Mouse (Mus musculus): ENCODE measurements at regions not wholly inside any gene's neighbourhood (a gene's known extent, or its start where the extent isn't known, plus 50 kb on each side); places are given as distances from the start of the nearest gene placed in this dataset.

- ATAC-seq (ENCODE audit: low FRiP score, low read depth): no peak
- Histone ChIP-seq H3K27me3 (no peaks in the 10 kb centered on the region), H3K9ac (no peak overlapping the region), H3K36me3 (no peaks in the 10 kb centered on the region), H3K4me1 (replicated peaks) (peaks cover 15% of the 10 kb centered on the region), H3K27ac (replicated peaks) (no peak overlapping the region), H3K9me3 (no peaks in the 10 kb centered on the region), H3K4me2 (no peak overlapping the region), H3K4me3 (no peak overlapping the region)
- 84% methylated on average over 6 of the region's 6 CpGs for WGBS
Measured at GRCm38 (mm10) chr13:107665775-107666174, 378.5 kb upstream of the Smim15 start.

GRCm38 (mm10) chr13:107664197-107664596 lies 380.0 kb upstream of the Smim15 start:
- Histone ChIP-seq H3K27ac (replicated peaks) (peak overlapping the region; percentile 59; the same call in 1 of the 2 replicates), H3K4me1 (replicated peaks) (peaks cover 15% of the 10 kb centered on the region), H3K36me3 (no peaks in the 10 kb centered on the region), H3K4me3 (no peak overlapping the region), H3K4me2 (0 out of 2 replicates have a peak overlapping the region, but pooled peaks have one; percentile 13), H3K27me3 (no peaks in the 10 kb centered on the region), H3K9me3 (no peaks in the 10 kb centered on the region), H3K9ac (no peak overlapping the region)
- WGBS: 35% methylated on average over 8 of the region's 8 CpGs
- ATAC-seq (ENCODE audit: low FRiP score, low read depth): no peak

GRCm38 (mm10) chr13:107663745-107664144 lies 380.5 kb upstream of the Smim15 start:
- Histone ChIP-seq H3K27ac (replicated peaks) (peak overlapping the region; percentile 59; the same call in 1 of the 2 replicates), H3K4me2 (peak overlapping the region; percentile 13; the same call in 1 of the 2 replicates), H3K36me3 (no peaks in the 10 kb centered on the region), H3K9ac (peak overlapping the region; percentile 15; the same call in 1 of the 2 replicates), H3K4me1 (replicated peaks) (peaks cover 15% of the 10 kb centered on the region), H3K27me3 (no peaks in the 10 kb centered on the region), H3K4me3 (no peak overlapping the region), H3K9me3 (no peaks in the 10 kb centered on the region)
- 15% methylated on average over 12 of the region's 12 CpGs for whole genome bisulfite sequencing
- ATAC-seq (ENCODE audit: low FRiP score, low read depth): peak; percentile 57; the same call in 1 of the 2 replicates

- no peak overlapping the region for H3K4me3 ChIP-seq
- peaks cover 15% of the 10 kb centered on the region for H3K4me1 ChIP-seq (replicated peaks)
- 0 out of 2 replicates have a peak overlapping the region, but pooled peaks have one; percentile 11 for H3K27ac ChIP-seq (replicated peaks)
- H3K36me3 ChIP-seq: no peaks in the 10 kb centered on the region
- 12% methylated on average over 5 of the region's 5 CpGs for WGBS
- no peak for ATAC-seq (ENCODE audit: low FRiP score, low read depth)
- no peak overlapping the region for H3K9ac ChIP-seq
- no peak overlapping the region for H3K4me2 ChIP-seq
- H3K9me3 ChIP-seq: no peaks in the 10 kb centered on the region
- H3K27me3 ChIP-seq: no peaks in the 10 kb centered on the region
Measured at GRCm38 (mm10) chr13:107661414-107661813, 382.8 kb upstream of the Smim15 start.

- WGBS: 2% methylated on average over 27 of the region's 27 CpGs
- no peaks in the 10 kb centered on the region for H3K9me3 ChIP-seq
- peak; percentile 43 for ATAC-seq (ENCODE audit: low FRiP score, low read depth)
- H3K4me2 ChIP-seq: peak overlapping the region; percentile 58
- 0 out of 2 replicates have a peak, but pooled peaks cover 2% of the 10 kb centered on the region for H3K27me3 ChIP-seq
- peak overlapping the region; percentile 38 for H3K4me3 ChIP-seq
- H3K9ac ChIP-seq: peak overlapping the region; percentile 36
- H3K36me3 ChIP-seq: no peaks in the 10 kb centered on the region
- peaks cover 18% of the 10 kb centered on the region for H3K4me1 ChIP-seq (replicated peaks)
- peak overlapping the region; percentile 51 for H3K27ac ChIP-seq (replicated peaks)
Measured at GRCm38 (mm10) chr13:107645865-107646645, 398.2 kb upstream of the Smim15 start.

- H3K9ac ChIP-seq: peak overlapping the region; percentile 36
- H3K4me2 ChIP-seq: peak overlapping the region; percentile 58
- WGBS: 4% methylated on average over 36 of the region's 36 CpGs
- peak overlapping the region; percentile 51 for H3K27ac ChIP-seq (replicated peaks)
- no peaks in the 10 kb centered on the region for H3K36me3 ChIP-seq
- H3K27me3 ChIP-seq: no peaks in the 10 kb centered on the region
- H3K9me3 ChIP-seq: no peaks in the 10 kb centered on the region
- peak overlapping the region; percentile 38 for H3K4me3 ChIP-seq
- ATAC-seq (ENCODE audit: low FRiP score, low read depth): 0 out of 2 replicates have a peak, but pooled peaks have one; percentile 12
- H3K4me1 ChIP-seq (replicated peaks): peaks cover 18% of the 10 kb centered on the region
Measured at GRCm38 (mm10) chr13:107645121-107645864, 399.0 kb upstream of the Smim15 start.

GRCm38 (mm10) chr13:107644705-107645104 lies 399.5 kb upstream of the Smim15 start:
- Histone ChIP-seq H3K4me1 (replicated peaks) (peaks cover 18% of the 10 kb centered on the region), H3K4me3 (peak overlapping the region; percentile 38), H3K9ac (no peak overlapping the region), H3K27me3 (no peaks in the 10 kb centered on the region), H3K27ac (replicated peaks) (0 out of 2 replicates have a peak overlapping the region, but pooled peaks have one; percentile 51), H3K9me3 (no peaks in the 10 kb centered on the region), H3K36me3 (no peaks in the 10 kb centered on the region), H3K4me2 (peak overlapping the region; percentile 58)
- no peak for ATAC-seq (ENCODE audit: low FRiP score, low read depth)
- 41% methylated on average over 12 of the region's 12 CpGs for WGBS

GRCm38 (mm10) chr13:107641926-107642657 lies 402.2 kb upstream of the Smim15 start:
- Histone ChIP-seq H3K4me2 (no peak overlapping the region), H3K9me3 (no peaks in the 10 kb centered on the region), H3K27ac (replicated peaks) (peak overlapping the region; percentile 58), H3K4me3 (no peak overlapping the region), H3K27me3 (no peaks in the 10 kb centered on the region), H3K4me1 (replicated peaks) (peaks cover 18% of the 10 kb centered on the region), H3K9ac (no peak overlapping the region), H3K36me3 (no peaks in the 10 kb centered on the region)
- peak; percentile 85 for ATAC-seq (ENCODE audit: low FRiP score, low read depth)
- WGBS: 32% methylated on average over 14 of the region's 14 CpGs

- 92% methylated on average over 4 of the region's 4 CpGs for WGBS
- no peak for ATAC-seq (ENCODE audit: low FRiP score, low read depth)
- Histone ChIP-seq H3K9ac (no peak overlapping the region), H3K27ac (replicated peaks) (no peak overlapping the region), H3K4me3 (no peak overlapping the region), H3K9me3 (no peaks in the 10 kb centered on the region), H3K27me3 (no peaks in the 10 kb centered on the region), H3K36me3 (no peaks in the 10 kb centered on the region), H3K4me2 (no peak overlapping the region), H3K4me1 (replicated peaks) (peaks cover 8% of the 10 kb centered on the region)
Measured at GRCm38 (mm10) chr13:107639620-107640019, 404.6 kb upstream of the Smim15 start.

GRCm38 (mm10) chr13:107637269-107637668 lies 407.0 kb upstream of the Smim15 start:
- no peak overlapping the region for H3K27ac ChIP-seq (replicated peaks)
- peaks cover 4% of the 10 kb centered on the region for H3K4me1 ChIP-seq (replicated peaks)
- ATAC-seq (ENCODE audit: low FRiP score, low read depth): no peak
- H3K36me3 ChIP-seq: no peaks in the 10 kb centered on the region
- H3K4me2 ChIP-seq: no peak overlapping the region
- H3K27me3 ChIP-seq: no peaks in the 10 kb centered on the region
- H3K4me3 ChIP-seq: no peak overlapping the region
- WGBS: 95% methylated on average over 5 of the region's 5 CpGs
- no peak overlapping the region for H3K9ac ChIP-seq
- H3K9me3 ChIP-seq: no peaks in the 10 kb centered on the region

- Histone ChIP-seq H3K9ac (no peak overlapping the region), H3K4me1 (replicated peaks) (no peaks in the 10 kb centered on the region; the same call in 1 of the 2 replicates), H3K4me3 (no peak overlapping the region), H3K36me3 (no peaks in the 10 kb centered on the region), H3K9me3 (no peaks in the 10 kb centered on the region), H3K27me3 (no peaks in the 10 kb centered on the region), H3K4me2 (no peak overlapping the region), H3K27ac (replicated peaks) (no peak overlapping the region)
- ATAC-seq (ENCODE audit: low FRiP score, low read depth): no peak
- 37% methylated on average over 5 of the region's 5 CpGs for WGBS
Measured at GRCm38 (mm10) chr13:107635114-107635513, 409.1 kb upstream of the Smim15 start.
